Mouse (Mus musculus) limb, embryonic 13.5 days (tissue): ENCODE measurements around the gene Rbm12. TPM values are rescaled to one million over a fixed set of nuclear protein-coding genes. Genes with fewer than 3 reads are reported as not detected.

Source experiments
- ATAC-seq: fragments of 200-750 bp; cut with Nextera tagmentation; 2 replicates; pipeline ENCODE4 v1.8.0; 2017; ENCODE audit warnings: low read depth, moderate number of reproducible peaks, moderate TSS enrichment; ENCODE audit not compliant: low FRiP score
- H3K27ac ChIP-seq: fragments of 300-500 bp; sonication (generic); 2 replicates; pipeline ENCODE4 v1.5.1; 2015; ENCODE audit warnings: inconsistent platforms, mild to moderate bottlenecking, moderate library complexity
- H3K27me3 ChIP-seq: fragments of 300-500 bp; sonication (generic); 2 replicates; pipeline ENCODE4 v1.6.1; 2015; ENCODE audit warnings: mild to moderate bottlenecking, inconsistent platforms
- H3K36me3 ChIP-seq: fragments of 300-500 bp; sonication (generic); 2 replicates; pipeline ENCODE4 v1.6.1; 2015; ENCODE audit warnings: inconsistent platforms, mild to moderate bottlenecking, moderate library complexity
- H3K4me1 ChIP-seq: fragments of 300-500 bp; sonication (generic); 2 replicates; pipeline ENCODE4 v1.6.1; 2015; ENCODE audit warnings: inconsistent platforms
- H3K4me2 ChIP-seq: fragments of 300-500 bp; sonication (generic); replicated peaks from 2 replicates; pipeline ENCODE4 v1.6.1; 2015; ENCODE audit warnings: inconsistent platforms, mild to moderate bottlenecking, moderate library complexity
- H3K4me3 ChIP-seq: fragments of 300-500 bp; sonication (generic); 2 replicates; pipeline ENCODE4 v1.5.1; 2015; ENCODE audit warnings: moderate library complexity, mild to moderate bottlenecking, inconsistent platforms
- H3K9ac ChIP-seq: fragments of 300-500 bp; sonication (generic); 2 replicates; pipeline ENCODE4 v1.6.1; 2015; ENCODE audit warnings: mild to moderate bottlenecking, inconsistent platforms
- H3K9me3 ChIP-seq: fragments of 300-500 bp; sonication (generic); 2 replicates; pipeline ENCODE4 v1.6.1; 2016; ENCODE audit warnings: inconsistent platforms
- WGBS: fragments of 180-500 bp; shearing (Covaris S2); methylation state at CpG from one replicate; pipeline ENCODE4 v1.1.7; 2015; 5-methylcytosine and 5-hydroxymethylcytosine counted together
- polyA plus RNA-seq: library from polyadenylated mRNA; unstranded; fragments of >200 nt; fragmentation: Nextera tagmentation; extraction: Ambion mirVana; gene quantifications from 2 replicates; pipeline ENCODE4 v1.2.1, GENCODE M21; 2015

Gene Rbm12
- polyA plus RNA-seq, 1 experiment from 2014 or later, result 36.8 TPM

DNA sequence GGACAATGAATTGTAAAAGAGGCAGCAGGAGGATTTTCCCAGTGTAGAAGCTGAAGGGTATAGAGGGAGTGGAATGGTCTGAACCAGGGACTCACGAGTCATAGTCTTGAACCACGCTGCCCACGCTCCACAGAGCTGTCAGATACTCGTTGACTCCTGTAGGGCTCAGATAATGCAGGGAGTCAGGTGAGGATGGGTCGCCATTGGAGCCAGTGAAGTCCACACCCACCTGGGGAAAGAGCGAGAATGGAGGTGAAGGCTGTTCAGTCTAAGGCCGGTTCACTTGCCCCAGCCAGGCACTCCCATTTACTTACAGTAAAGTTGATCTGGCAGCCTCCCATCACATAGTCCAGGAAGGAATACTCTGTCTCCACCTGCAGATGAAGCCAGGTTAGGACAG, 34.3 kb downstream of the Rbm12 start:
- Histone ChIP-seq H3K9me3 (no peaks in the 10 kb centered on the region), H3K9ac (no peak overlapping the region), H3K4me3 (no peak overlapping the region), H3K27ac (no peak overlapping the region), H3K36me3 (peaks cover 71% of the 10 kb centered on the region), H3K4me1 (no peaks in the 10 kb centered on the region), H3K4me2 (no peak overlapping the region), H3K27me3 (no peaks in the 10 kb centered on the region)
- ATAC-seq, result no peak
- 94% methylated on average over 7 of the region's 7 CpGs for WGBS

DNA sequence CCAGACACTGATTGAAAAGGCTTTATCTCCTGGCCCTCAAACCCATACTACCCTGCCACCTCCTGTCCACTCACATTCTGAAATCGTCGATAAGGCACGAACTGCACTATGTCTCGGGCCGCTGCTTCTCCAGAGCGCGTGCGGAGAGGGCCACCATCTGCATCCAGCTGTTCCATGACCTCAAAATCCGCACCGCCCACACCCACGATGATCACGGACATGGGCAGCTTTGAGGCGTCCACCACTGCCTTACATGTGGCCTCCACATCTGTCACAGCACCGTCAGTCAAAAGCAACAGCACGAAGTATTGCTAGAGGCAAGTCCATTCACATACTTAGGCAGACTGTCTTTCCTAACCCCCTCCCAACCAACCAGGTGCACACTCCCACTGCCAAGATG, 38.1 kb downstream of the Rbm12 start:
- Histone ChIP-seq H3K4me2 (no peak overlapping the region), H3K27ac (no peak overlapping the region), H3K36me3 (peaks cover 97% of the 10 kb centered on the region), H3K4me3 (no peak overlapping the region), H3K9ac (no peak overlapping the region), H3K4me1 (no peaks in the 10 kb centered on the region), H3K9me3 (no peaks in the 10 kb centered on the region), H3K27me3 (no peaks in the 10 kb centered on the region)
- ATAC-seq, result no peak
- 93% methylated on average over 15 of the region's 15 CpGs for WGBS

DNA sequence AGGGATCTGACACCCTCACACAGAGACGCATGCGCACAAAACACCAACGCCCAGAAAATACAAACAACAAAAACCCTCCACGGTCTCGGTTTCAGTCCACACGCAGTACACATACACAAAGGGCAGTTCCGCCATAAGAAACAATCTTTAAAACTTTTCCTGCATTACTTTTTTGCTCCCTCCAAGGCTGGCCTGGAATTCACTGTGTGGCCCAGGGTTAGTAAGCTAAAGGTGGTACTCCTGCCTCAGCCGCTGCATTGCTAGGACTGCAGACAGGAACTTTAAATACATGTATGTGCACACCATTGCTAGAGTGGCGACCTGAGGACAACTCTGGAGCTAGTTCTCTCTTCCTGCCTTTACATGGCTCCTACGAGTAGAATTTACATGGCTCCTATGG, 40.5 kb downstream of the Rbm12 start:
- no peak for ATAC-seq
- Histone ChIP-seq H3K36me3 (peaks cover 83% of the 10 kb centered on the region), H3K9ac (no peak overlapping the region), H3K4me1 (peaks cover 4% of the 10 kb centered on the region), H3K4me2 (no peak overlapping the region), H3K9me3 (no peaks in the 10 kb centered on the region), H3K4me3 (no peak overlapping the region), H3K27ac (0 out of 2 replicates have a peak overlapping the region, but pooled peaks have one; percentile 28), H3K27me3 (no peaks in the 10 kb centered on the region)
- 95% methylated on average over 10 of the region's 10 CpGs for WGBS

DNA sequence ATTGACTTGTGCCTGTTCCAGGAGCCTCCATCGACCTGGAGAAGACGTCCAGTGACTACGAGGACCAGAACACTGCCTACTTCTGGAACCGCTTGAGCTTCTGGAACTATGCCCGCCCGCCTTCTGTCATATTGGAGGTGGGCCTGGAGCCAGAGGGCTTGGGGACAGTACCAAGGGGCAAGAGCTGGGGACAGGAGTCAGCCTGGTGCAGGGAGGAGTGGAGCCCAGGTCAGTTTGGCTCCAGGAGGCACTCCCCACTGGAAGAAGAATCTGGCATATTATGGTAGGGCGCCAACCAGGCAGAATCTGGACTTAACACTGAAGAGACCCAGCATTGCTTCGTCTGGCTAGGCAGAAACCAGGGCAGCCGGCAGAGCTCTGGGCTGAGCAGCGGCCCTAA, 43.9 kb downstream of the Rbm12 start:
- no peaks in the 10 kb centered on the region for H3K27me3 ChIP-seq
- H3K4me1 ChIP-seq, result peaks cover 10% of the 10 kb centered on the region
- WGBS, result 90% methylated on average over 10 of the region's 10 CpGs
- ATAC-seq, result no peak
- H3K27ac ChIP-seq, result peak overlapping the region; percentile 3; the same call in 1 of the 2 replicates
- no peak overlapping the region for H3K9ac ChIP-seq
- H3K9me3 ChIP-seq, result no peaks in the 10 kb centered on the region
- no peak overlapping the region for H3K4me2 ChIP-seq
- no peak overlapping the region for H3K4me3 ChIP-seq
- peaks cover 50% of the 10 kb centered on the region for H3K36me3 ChIP-seq

DNA sequence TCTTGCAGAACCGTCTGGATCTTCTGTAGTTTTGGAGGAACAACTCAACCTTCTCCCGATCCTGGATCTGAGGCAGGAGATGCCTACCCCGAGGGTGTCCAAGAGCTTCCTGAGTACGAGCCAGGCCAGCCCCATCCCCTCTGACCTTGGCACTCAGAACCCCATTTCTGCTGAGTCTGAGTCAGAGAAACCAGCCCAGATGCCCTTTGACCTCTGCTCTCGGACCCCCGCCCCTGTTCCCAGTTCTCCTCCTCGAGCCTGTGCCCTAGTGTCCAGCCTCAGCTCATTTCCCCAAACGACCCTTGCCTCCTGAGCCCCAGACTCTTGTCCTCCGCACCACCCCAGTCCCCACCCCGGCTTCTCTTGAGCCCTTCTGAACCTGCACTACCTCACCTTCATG, 45.7 kb downstream of the Rbm12 start:
- peak overlapping the region; percentile 83 for H3K9ac ChIP-seq
- H3K4me1 ChIP-seq, result peaks cover 10% of the 10 kb centered on the region
- H3K27ac ChIP-seq, result no peak overlapping the region; the same call in 1 of the 2 replicates
- peak; percentile 8; the same call in 1 of the 2 replicates for ATAC-seq
- H3K4me2 ChIP-seq, result peak overlapping the region; percentile 92
- no peaks in the 10 kb centered on the region for H3K27me3 ChIP-seq
- H3K36me3 ChIP-seq, result peaks cover 33% of the 10 kb centered on the region
- 27% methylated on average over 10 of the region's 10 CpGs for WGBS
- no peaks in the 10 kb centered on the region for H3K9me3 ChIP-seq
- peak overlapping the region; percentile 69 for H3K4me3 ChIP-seq

DNA sequence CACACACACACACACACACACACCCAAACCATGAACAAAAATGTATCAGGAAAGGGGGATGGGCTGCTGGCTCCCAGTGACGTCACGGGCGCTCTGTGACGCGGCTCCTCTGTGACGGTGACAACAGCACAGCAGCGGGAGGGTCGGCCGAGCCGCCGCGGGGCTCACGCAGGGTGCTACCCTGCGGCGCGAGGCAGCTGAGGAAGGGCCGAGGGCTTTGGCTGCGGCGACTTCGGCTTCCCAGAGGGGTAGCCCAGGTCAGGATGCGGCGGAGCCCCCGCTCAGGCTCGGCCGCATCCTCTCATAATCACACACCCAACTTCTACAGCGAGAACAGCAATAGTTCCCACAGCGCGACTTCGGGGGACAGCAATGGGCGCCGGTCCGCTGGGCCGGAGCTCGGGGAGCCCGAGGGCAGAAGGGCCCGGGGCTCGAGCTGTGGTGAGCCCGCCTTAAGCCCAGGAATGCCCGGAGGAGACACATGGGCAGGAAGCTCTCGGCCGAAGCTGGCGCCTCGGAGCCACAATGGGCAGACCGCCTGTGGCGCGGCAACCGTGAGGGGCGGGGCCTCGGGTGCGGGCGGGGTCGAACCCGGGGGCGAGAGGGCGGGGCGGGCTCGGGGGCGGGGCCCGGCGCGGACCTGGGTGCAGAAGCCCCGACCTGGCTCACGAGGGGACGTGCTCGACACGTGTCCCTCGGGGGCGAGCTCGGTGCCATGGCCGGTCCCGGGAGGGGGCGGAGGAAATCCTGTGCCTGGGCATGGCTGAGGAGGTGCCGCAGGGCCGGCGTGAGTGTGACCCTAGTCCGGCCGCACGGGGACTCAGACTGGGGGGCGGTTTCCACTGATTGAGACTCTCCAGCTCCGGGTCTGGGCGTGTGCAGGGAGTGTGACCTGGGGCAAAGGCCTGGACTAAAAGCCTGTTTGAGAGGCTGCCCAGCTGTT, 46.4 kb downstream of the Rbm12 start, which contains the start of gene Spag4:
Gene Spag4, plus strand, starts transcription at position 77 of the 943 bp plus-strand sequence.
- Histone ChIP-seq H3K4me1 (peaks cover 10% of the 10 kb centered on the region), H3K36me3 (peaks cover 26% of the 10 kb centered on the region), H3K9ac (peak within 1 kb of the TSS; percentile 83), H3K27ac (peak within 1 kb of the TSS; percentile 77; the same call in 1 of the 2 replicates), H3K4me3 (peak within 1 kb of the TSS; percentile 69), H3K4me2 (peak within 1 kb of the TSS; percentile 92), H3K27me3 (no peaks in the 10 kb centered on the region), H3K9me3 (no peaks in the 10 kb centered on the region)
- under 1% methylated on average over 77 of the region's 81 CpGs for WGBS
- peak; percentile 75 for ATAC-seq

DNA sequence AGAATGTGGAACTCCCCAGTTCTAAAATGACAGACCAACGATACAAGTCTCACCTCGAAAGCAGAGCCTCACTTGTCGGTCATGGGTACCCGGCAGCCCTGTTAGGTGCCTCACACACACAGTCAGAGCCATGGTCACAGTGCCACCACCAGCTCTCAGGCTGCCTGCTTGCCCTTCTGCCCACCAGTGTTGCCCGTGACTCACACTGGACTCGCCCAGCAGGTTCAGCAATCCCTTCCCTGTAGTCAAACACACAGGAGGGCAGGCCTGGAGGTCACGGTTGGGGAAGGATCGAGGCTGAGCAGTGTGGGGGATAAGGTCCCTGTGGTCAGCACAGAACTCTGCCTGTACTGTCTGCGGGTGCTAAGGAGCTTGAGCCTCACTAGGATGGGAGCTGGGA, 59.0 kb downstream of the Rbm12 start, which contains the start of gene Fer1l4:
Gene Fer1l4, minus strand, starts transcription at position 132 of the 400 bp plus-strand sequence.
- no peak within 1 kb of the TSS for H3K4me3 ChIP-seq
- H3K4me2 ChIP-seq, result no peak within 1 kb of the TSS
- no peak for ATAC-seq
- no peak within 1 kb of the TSS for H3K9ac ChIP-seq
- H3K27me3 ChIP-seq, result 0 out of 2 replicates have a peak, but pooled peaks cover 3% of the 10 kb centered on the region
- H3K9me3 ChIP-seq, result no peaks in the 10 kb centered on the region
- WGBS, result 78% methylated on average over 9 of the region's 9 CpGs
- peaks cover 3% of the 10 kb centered on the region; the same call in 1 of the 2 replicates for H3K4me1 ChIP-seq
- H3K27ac ChIP-seq, result no peak within 1 kb of the TSS
- H3K36me3 ChIP-seq, result no peaks in the 10 kb centered on the region

DNA sequence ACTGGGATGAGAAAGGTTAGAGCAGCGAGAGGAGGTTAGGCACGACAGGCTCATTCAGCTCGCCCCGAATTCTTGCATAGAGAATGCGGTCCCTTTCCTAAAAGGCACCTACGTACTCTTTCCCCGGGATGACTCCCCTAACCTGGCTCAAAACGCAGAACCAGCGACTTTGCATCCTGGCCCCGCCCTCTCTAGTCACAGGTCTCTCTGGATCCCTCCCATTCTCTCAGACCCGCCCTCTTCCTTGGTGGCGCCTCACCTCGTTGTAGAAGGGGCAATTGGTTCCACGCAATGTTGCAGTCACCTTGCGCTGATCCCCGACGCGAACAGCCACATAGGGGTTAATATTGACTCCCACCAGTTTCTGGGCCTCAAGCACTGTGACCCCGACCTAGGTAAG, 63.8 kb downstream of the Rbm12 start:
- no peak for ATAC-seq

DNA sequence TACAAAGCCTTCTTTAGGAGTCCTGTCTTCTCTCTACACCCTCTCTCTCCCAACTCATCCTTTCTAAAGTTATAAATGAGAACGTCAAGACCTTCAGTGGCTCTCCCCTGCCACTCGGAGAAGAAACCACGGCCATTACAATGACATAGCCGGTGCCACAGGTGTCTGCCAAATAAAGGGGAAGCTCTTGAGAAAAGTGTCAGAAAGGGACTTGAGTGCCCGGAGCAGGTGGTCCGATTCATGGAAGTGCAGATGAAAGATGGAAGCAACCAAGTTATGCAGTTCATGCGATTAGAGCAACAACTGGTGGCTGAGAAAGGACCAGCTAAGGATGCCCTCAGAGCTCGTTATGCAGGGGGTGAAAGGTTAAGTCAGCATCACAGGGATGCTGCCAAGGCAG, 68.9 kb downstream of the Rbm12 start:
- Histone ChIP-seq H3K4me2 (no peak overlapping the region), H3K36me3 (no peaks in the 10 kb centered on the region), H3K27me3 (peaks cover 7% of the 10 kb centered on the region), H3K9ac (no peak overlapping the region), H3K4me3 (no peak overlapping the region), H3K4me1 (peaks cover 5% of the 10 kb centered on the region; the same call in 1 of the 2 replicates), H3K27ac (no peak overlapping the region), H3K9me3 (no peaks in the 10 kb centered on the region)
- 80% methylated on average over 8 of the region's 8 CpGs for WGBS
- ATAC-seq, result no peak

More for the DNA sequence above, 63.8 kb downstream of the Rbm12 start:
- Histone ChIP-seq H3K27ac (no peak overlapping the region), H3K9me3 (no peaks in the 10 kb centered on the region), H3K27me3 (peaks cover 10% of the 10 kb centered on the region), H3K4me2 (peak overlapping the region; percentile 45), H3K4me1 (peaks cover 7% of the 10 kb centered on the region; the same call in 1 of the 2 replicates), H3K9ac (no peak overlapping the region), H3K36me3 (no peaks in the 10 kb centered on the region), H3K4me3 (peak overlapping the region; percentile 16; the same call in 1 of the 2 replicates)
- WGBS, result 6% methylated on average over 19 of the region's 19 CpGs

Other genes with a start within 250 kb of the Rbm12 start
- gene Uqcc1, start 181.7 kb downstream of the Rbm12 start, polyA plus RNA-seq, result 66.9 and 74.7 TPM in 2 replicates
- gene Gm15557, start 171.2 kb downstream of the Rbm12 start, polyA plus RNA-seq, result 0.60 and 1.2 TPM in 2 replicates
- gene Gdf5, start 166.6 kb downstream of the Rbm12 start, polyA plus RNA-seq, result 101 and 107 TPM in 2 replicates
- 32.1 and 32.2 TPM in 2 replicates for gene Cep250, start 155.5 kb downstream of the Rbm12 start, polyA plus RNA-seq
- gene 6430550D23Rik, start 104.0 kb downstream of the Rbm12 start, polyA plus RNA-seq, result 1.5 and 1.9 TPM in 2 replicates
- gene Ergic3, start 103.9 kb downstream of the Rbm12 start, polyA plus RNA-seq, result 228 and 246 TPM in 2 replicates
- gene Fer1l4, start 59.0 kb downstream of the Rbm12 start, polyA plus RNA-seq, result not detected in 2 replicates
- 3.9 and 4.3 TPM in 2 replicates for gene Spag4, start 46.8 kb downstream of the Rbm12 start, polyA plus RNA-seq
- gene Cpne1, start within 50 bp of the Rbm12 start, polyA plus RNA-seq, result 62.5 and 64.4 TPM in 2 replicates
- 15.4 and 20.3 TPM in 2 replicates for gene Gm28036, start 15.1 kb upstream of the Rbm12 start, polyA plus RNA-seq
- gene Romo1, start 32.1 kb upstream of the Rbm12 start, polyA plus RNA-seq, result 382 and 393 TPM in 2 replicates
- 36.1 and 36.6 TPM in 2 replicates for gene Nfs1, start 32.2 kb upstream of the Rbm12 start, polyA plus RNA-seq
- gene Rbm39, start 68.3 kb upstream of the Rbm12 start, polyA plus RNA-seq, result 818 and 841 TPM in 2 replicates
- 91.7 and 94.0 TPM in 2 replicates for gene Phf20, start 84.5 kb upstream of the Rbm12 start, polyA plus RNA-seq
- gene Cnbd2, start 200.3 kb upstream of the Rbm12 start, polyA plus RNA-seq, result 3.9 and 4.4 TPM in 2 replicates
- gene Scand1, start 200.7 kb upstream of the Rbm12 start, polyA plus RNA-seq, result 69.6 and 70.4 TPM in 2 replicates